Mouse (Mus musculus): ENCODE data around the gene Olfr508. TPM values are rescaled to one million over a fixed set of nuclear protein-coding genes. Genes with fewer than 3 reads are reported as not detected.
"Not testable (repeated sequence)": the region's sequence is repeated elsewhere in the genome, so short reads cannot be mapped to it uniquely, and the experiment has no call there.

Olfr508 gene
- not detected in 2 replicates for polyA plus RNA-seq (2011; ENCODE audit: insufficient read depth, insufficient read length, low read depth, missing spikeins)

DNA sequence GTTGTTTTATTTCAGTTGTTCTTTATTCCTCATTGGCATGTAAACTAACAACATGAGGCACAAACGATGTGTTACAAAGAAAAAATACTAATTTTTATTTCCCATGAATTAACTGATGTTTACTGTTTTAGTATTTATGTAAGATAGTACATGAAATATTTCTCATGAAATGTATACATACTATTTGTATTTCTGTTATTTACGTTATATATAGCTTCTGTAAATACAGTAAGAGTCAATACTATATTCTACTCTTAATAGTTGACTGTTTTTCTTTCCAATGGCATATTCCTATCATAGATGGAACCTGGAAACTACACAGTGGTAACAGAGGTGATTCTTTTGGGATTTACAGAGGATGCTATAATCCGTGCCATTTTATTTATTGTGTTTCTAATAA lies at the start of gene Olfr508:
Olfr508 (plus strand) TSS at position 301 of the 400 bp plus-strand sequence.
- no peaks in the 10 kb centered on the region for H3K27me3 ChIP-seq (ENCODE audit: control insufficient read depth, insufficient read depth, low read length, poor library complexity, severe bottlenecking)
- H3K36me3 ChIP-seq (ENCODE audit: control insufficient read depth, insufficient read depth, low read length, poor library complexity, severe bottlenecking), result no peaks in the 10 kb centered on the region
- no peaks in the 10 kb centered on the region for H3K4me1 ChIP-seq (ENCODE audit: control insufficient read depth, insufficient read depth, low read length)
- no peak within 1 kb of the TSS for H3K27ac ChIP-seq (ENCODE audit: insufficient read depth, low read length)
- H3K9ac ChIP-seq (ENCODE audit: low read depth, poor library complexity, severe bottlenecking), result no peak within 1 kb of the TSS
- H3K9me3 ChIP-seq (replicated peaks; ENCODE audit: control insufficient read depth, insufficient read depth, low read length, poor library complexity, severe bottlenecking), result 0 out of 2 replicates have a peak, but pooled peaks cover 7% of the 10 kb centered on the region
- TF ChIP-seq POLR2A (IDR thresholded peaks at IDR 0.05; ENCODE audit: insufficient read depth, low read length), result no peak
- no peak for TF ChIP-seq EP300 (IDR thresholded peaks at IDR 0.05; ENCODE audit: insufficient read depth, low read depth, low read length)
- TF ChIP-seq CTCF (IDR thresholded peaks at IDR 0.05; ENCODE audit: low read depth, low read length), result no peak
- no peak within 1 kb of the TSS for H3K4me3 ChIP-seq (ENCODE audit: low read depth, low read length)

DNA sequence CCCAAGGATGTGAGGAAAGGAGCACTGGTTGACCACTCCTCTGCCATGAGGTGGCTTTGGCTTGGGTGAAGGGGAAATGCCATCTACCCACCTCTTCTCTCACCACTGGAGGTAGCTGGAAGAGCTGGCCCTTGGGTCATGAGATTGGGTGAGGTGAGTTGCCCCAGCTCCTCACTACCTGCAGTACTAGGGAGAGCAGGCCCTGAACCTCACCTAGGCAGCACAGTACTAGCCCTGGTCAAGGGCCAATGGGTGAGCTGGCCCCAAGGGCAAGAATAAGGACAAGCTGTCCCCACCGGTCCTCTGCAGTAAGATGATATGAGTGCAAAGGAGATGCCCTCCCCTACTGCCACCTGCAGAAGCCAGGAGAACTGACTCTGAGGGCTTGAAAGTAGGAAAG lies 40.0 kb upstream of the Olfr508 start:
- Histone ChIP-seq H3K27ac (ENCODE audit: insufficient read depth, low read length) (no peak overlapping the region), H3K9ac (ENCODE audit: low read depth, poor library complexity, severe bottlenecking) (no peak overlapping the region), H3K9me3 (replicated peaks; ENCODE audit: control insufficient read depth, insufficient read depth, low read length, poor library complexity, severe bottlenecking) (no peaks in the 10 kb centered on the region; the same call in 1 of the 2 replicates), H3K27me3 (ENCODE audit: control insufficient read depth, insufficient read depth, low read length, poor library complexity, severe bottlenecking) (no peaks in the 10 kb centered on the region), H3K4me1 (ENCODE audit: control insufficient read depth, insufficient read depth, low read length) (no peaks in the 10 kb centered on the region), H3K36me3 (ENCODE audit: control insufficient read depth, insufficient read depth, low read length, poor library complexity, severe bottlenecking) (no peaks in the 10 kb centered on the region), H3K4me3 (ENCODE audit: low read depth, low read length) (no peak overlapping the region)
- TF ChIP-seq EP300 (IDR thresholded peaks at IDR 0.05; ENCODE audit: insufficient read depth, low read depth, low read length), result no peak
- no peak for TF ChIP-seq CTCF (IDR thresholded peaks at IDR 0.05; ENCODE audit: low read depth, low read length)
- no peak for TF ChIP-seq POLR2A (IDR thresholded peaks at IDR 0.05; ENCODE audit: insufficient read depth, low read length)

DNA sequence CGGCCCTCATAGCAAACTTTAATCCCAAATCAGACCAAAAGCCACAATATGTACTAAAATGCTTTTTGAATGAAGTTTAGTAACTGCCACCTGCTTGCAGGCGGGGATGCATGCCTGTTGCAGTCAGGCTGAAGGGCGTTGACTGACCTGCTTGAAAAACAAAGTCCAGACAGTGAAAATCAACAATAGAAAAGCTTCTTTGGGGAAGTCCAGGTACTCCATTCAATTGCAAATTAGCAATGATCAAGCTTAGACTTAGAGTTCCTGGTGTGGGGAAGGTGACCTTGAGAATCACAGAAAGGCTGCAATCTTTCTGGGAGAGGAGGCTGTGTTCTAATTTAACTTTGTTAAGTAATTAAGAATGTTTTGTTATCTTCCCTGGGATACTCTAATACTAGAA lies 27.9 kb upstream of the Olfr508 start:
- peaks cover 29% of the 10 kb centered on the region for H3K9me3 ChIP-seq (replicated peaks; ENCODE audit: control insufficient read depth, insufficient read depth, low read length, poor library complexity, severe bottlenecking)
- TF ChIP-seq EP300 (IDR thresholded peaks at IDR 0.05; ENCODE audit: insufficient read depth, low read depth, low read length), result peak; percentile 48; the same call in 1 of the 2 replicates
- H3K27me3 ChIP-seq (ENCODE audit: control insufficient read depth, insufficient read depth, low read length, poor library complexity, severe bottlenecking); H3K9ac ChIP-seq (ENCODE audit: low read depth, poor library complexity, severe bottlenecking); H3K36me3 ChIP-seq (ENCODE audit: control insufficient read depth, insufficient read depth, low read length, poor library complexity, severe bottlenecking); H3K4me1 ChIP-seq (ENCODE audit: control insufficient read depth, insufficient read depth, low read length); H3K4me3 ChIP-seq (ENCODE audit: low read depth, low read length): not testable (repeated sequence)
- peak overlapping the region; percentile 73; the same call in 1 of the 2 replicates for H3K27ac ChIP-seq (ENCODE audit: insufficient read depth, low read length)

DNA sequence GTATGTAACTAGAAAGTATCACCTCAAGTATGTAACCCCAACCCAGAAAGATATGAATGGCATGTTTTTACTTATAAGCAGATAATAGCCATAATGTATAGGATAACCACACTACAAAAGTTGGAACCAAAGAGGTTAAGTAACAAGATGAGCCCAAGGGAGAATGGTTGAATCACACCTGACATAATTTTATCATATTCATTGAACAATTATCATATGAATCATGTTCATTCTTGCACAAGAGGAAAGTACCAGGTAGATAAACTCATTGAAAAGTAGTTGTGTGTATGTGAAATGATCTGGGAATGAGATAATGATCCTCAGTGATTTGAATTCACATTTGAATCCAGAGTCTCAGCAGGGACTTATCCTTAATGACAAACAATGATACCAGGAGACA lies 19.3 kb upstream of the Olfr508 start, which contains the start of gene Olfr506:
Olfr506 (plus strand) TSS at position 301 of the 400 bp plus-strand sequence.
- no peak within 1 kb of the TSS for H3K4me3 ChIP-seq (ENCODE audit: low read depth, low read length)
- H3K27ac ChIP-seq (ENCODE audit: insufficient read depth, low read length), result no peak within 1 kb of the TSS
- no peak for TF ChIP-seq CTCF (IDR thresholded peaks at IDR 0.05; ENCODE audit: low read depth, low read length)
- TF ChIP-seq EP300 (IDR thresholded peaks at IDR 0.05; ENCODE audit: insufficient read depth, low read depth, low read length), result no peak
- TF ChIP-seq POLR2A (IDR thresholded peaks at IDR 0.05; ENCODE audit: insufficient read depth, low read length), result no peak
- peaks cover 8% of the 10 kb centered on the region; the same call in 1 of the 2 replicates for H3K9me3 ChIP-seq (replicated peaks; ENCODE audit: control insufficient read depth, insufficient read depth, low read length, poor library complexity, severe bottlenecking)
- H3K36me3 ChIP-seq (ENCODE audit: control insufficient read depth, insufficient read depth, low read length, poor library complexity, severe bottlenecking), result no peaks in the 10 kb centered on the region
- H3K9ac ChIP-seq (ENCODE audit: low read depth, poor library complexity, severe bottlenecking), result no peak within 1 kb of the TSS
- H3K4me1 ChIP-seq (ENCODE audit: control insufficient read depth, insufficient read depth, low read length), result no peaks in the 10 kb centered on the region
- H3K27me3 ChIP-seq (ENCODE audit: control insufficient read depth, insufficient read depth, low read length, poor library complexity, severe bottlenecking), result no peaks in the 10 kb centered on the region

DNA sequence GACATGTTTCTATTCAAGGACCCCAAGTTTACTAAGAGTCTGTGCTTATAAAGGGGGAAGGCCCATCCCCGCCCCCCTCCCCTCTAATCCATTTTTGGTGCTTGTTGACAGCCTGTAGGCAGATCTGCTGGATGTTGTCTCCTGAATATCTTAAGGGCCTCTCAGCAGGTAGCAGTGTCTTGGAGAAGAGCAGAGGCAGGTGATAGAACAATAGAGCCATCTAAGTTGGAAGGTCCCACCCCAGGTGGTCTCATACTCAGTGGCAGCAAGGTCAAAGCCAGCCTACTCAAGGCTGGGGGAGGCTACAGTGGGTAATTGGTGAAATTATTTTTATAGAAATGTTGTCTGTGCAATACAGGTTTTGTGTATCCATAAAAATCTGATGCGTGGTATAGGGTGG lies 15.7 kb upstream of the Olfr508 start:
- no peak overlapping the region for H3K9ac ChIP-seq (ENCODE audit: low read depth, poor library complexity, severe bottlenecking)
- no peaks in the 10 kb centered on the region for H3K27me3 ChIP-seq (ENCODE audit: control insufficient read depth, insufficient read depth, low read length, poor library complexity, severe bottlenecking)
- H3K27ac ChIP-seq (ENCODE audit: insufficient read depth, low read length), result peak overlapping the region; percentile 81
- no peaks in the 10 kb centered on the region for H3K4me1 ChIP-seq (ENCODE audit: control insufficient read depth, insufficient read depth, low read length)
- no peak overlapping the region for H3K4me3 ChIP-seq (ENCODE audit: low read depth, low read length)
- H3K9me3 ChIP-seq (replicated peaks; ENCODE audit: control insufficient read depth, insufficient read depth, low read length, poor library complexity, severe bottlenecking), result peaks cover 8% of the 10 kb centered on the region; the same call in 1 of the 2 replicates
- H3K36me3 ChIP-seq (ENCODE audit: control insufficient read depth, insufficient read depth, low read length, poor library complexity, severe bottlenecking), result no peaks in the 10 kb centered on the region
- no peak for TF ChIP-seq CTCF (IDR thresholded peaks at IDR 0.05; ENCODE audit: low read depth, low read length)
- peak; percentile 67; the same call in 1 of the 2 replicates for TF ChIP-seq EP300 (IDR thresholded peaks at IDR 0.05; ENCODE audit: insufficient read depth, low read depth, low read length)

DNA sequence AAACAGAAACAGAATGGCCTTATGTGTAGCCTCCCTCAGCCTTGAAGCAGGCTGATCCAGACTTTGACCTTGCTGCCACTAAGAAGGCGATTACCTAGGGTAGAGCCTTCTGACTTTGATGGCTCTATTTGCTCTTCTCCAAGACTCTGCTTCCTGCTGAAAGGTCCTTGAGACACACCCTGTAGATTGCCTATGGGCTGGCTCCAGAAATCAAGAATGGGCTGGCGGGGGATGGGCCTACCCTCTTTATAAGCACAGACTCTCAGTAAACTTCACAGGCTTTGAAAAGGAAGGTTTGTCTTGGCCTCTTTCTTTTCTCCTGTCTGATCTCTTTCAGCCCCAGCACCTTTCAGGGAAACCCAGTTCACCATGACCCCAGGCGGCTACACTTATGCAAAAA lies 13.0 kb upstream of the Olfr508 start:
- peak; percentile 81 for TF ChIP-seq EP300 (IDR thresholded peaks at IDR 0.05; ENCODE audit: insufficient read depth, low read depth, low read length)
- not testable (repeated sequence) for H3K27me3 ChIP-seq (ENCODE audit: control insufficient read depth, insufficient read depth, low read length, poor library complexity, severe bottlenecking); H3K4me3 ChIP-seq (ENCODE audit: low read depth, low read length); H3K36me3 ChIP-seq (ENCODE audit: control insufficient read depth, insufficient read depth, low read length, poor library complexity, severe bottlenecking); H3K4me1 ChIP-seq (ENCODE audit: control insufficient read depth, insufficient read depth, low read length); H3K9me3 ChIP-seq (replicated peaks; ENCODE audit: control insufficient read depth, insufficient read depth, low read length, poor library complexity, severe bottlenecking); H3K9ac ChIP-seq (ENCODE audit: low read depth, poor library complexity, severe bottlenecking)
- H3K27ac ChIP-seq (ENCODE audit: insufficient read depth, low read length), result peak overlapping the region; percentile 78

Data from ES-Bruce4 (cell line).